ENCODE assay signal across 9 mouse cellular contexts in genomic region chr10:74937003-74937790, GRCm38 (mm10). TPM values are rescaled to one million over a fixed set of nuclear protein-coding genes. Genes with fewer than 3 reads are reported as not detected.
DNase-seq lines count a peak whose midpoint lies in the region; ATAC-seq and TF ChIP-seq lines count a peak whose summit lies in the region.
"Had no signal": no experiment of that assay in that cellular context is flagged by ENCODE, and none has a peak within 500 bp of the region (broad histone marks: within the 10 kb centered on the region; RNA-seq: fewer than 3 reads in every experiment).

No protein-coding gene starts in this region.

- H3K27me3 ChIP-seq in heart, adult 2 months (ENCODE audit: control insufficient read depth, insufficient read depth, low read length) = no peaks in the 10 kb centered on the region; the same call in 1 of the 2 replicates
- no peaks in the 10 kb centered on the region for H3K27me3 ChIP-seq in CH12.LX (replicated peaks)
- no peaks in the 10 kb centered on the region for H3K27me3 ChIP-seq in intestine, postnatal 0 days (replicated peaks; ENCODE audit: control insufficient read depth, insufficient read depth, low read length)
- H3K27me3 ChIP-seq: limb, embryonic 15.5 days had no signal

- H3K4me1 ChIP-seq in heart, adult 2 months (ENCODE audit: control insufficient read depth, insufficient read depth, low read length) = no peaks in the 10 kb centered on the region
- H3K4me1 ChIP-seq in CH12.LX (ENCODE audit: control insufficient read depth in 1 of 2, insufficient read depth in 2 of 2) = peaks cover 10 to 39% of the 10 kb centered on the region in 2 experiments
- no peaks in the 10 kb centered on the region for H3K4me1 ChIP-seq in intestine, postnatal 0 days (replicated peaks; ENCODE audit: control insufficient read depth, insufficient read depth, low read length)
- H3K4me1 ChIP-seq: limb, embryonic 15.5 days had no signal

- 0 out of 2 replicates have a peak, but pooled peaks have one; percentile 34 for ATAC-seq in intestine, postnatal 0 days
- peak; percentile 52 for ATAC-seq in megakaryocyte, adult 5-6 weeks (ENCODE audit: poor library complexity, severe bottlenecking)

- in situ Hi-C loops in CH12.LX (cut with MboI; ENCODE audit: low pct_ligation_motif_present, low pct_unique_long_range_greater_than_20kb, low sequenced_read_pairs) = loop anchor here (5.0 kb wide), 1 partner anchor 85 kb away; no protein-coding TSS in a partner anchor

- dilution Hi-C loops in CH12.LX (cut with MboI; ENCODE audit: extremely low pct_ligation_motif_present, extremely low pct_unique_long_range_greater_than_20kb, low sequenced_read_pairs) = no loop called here

- intact Hi-C loops in heart, adult 2 months (cut with DNase I) = loop anchor here (2.0 kb wide), 1 partner anchor 84 kb away; no protein-coding TSS in a partner anchor
- intact Hi-C loops in gastrocnemius, postnatal 36 days (cut with DNase I) = loop anchor here (2.0 to 5.0 kb wide), 2 partner anchors 84 to 215 kb away; no protein-coding TSS in a partner anchor

- no peaks in the 10 kb centered on the region for H3K79me2 ChIP-seq in heart, adult 2 months (replicated peaks; ENCODE audit: control insufficient read depth, insufficient read depth, low read length)
- H3K79me2 ChIP-seq in CH12.LX (replicated peaks; ENCODE audit: control insufficient read depth, extremely low read depth, insufficient read depth, poor library complexity, severe bottlenecking) = no peaks in the 10 kb centered on the region

- no peak for TF ChIP-seq EP300 in heart, adult 2 months (IDR thresholded peaks at IDR 0.05; ENCODE audit: insufficient read depth, low read depth, low read length)
- TF ChIP-seq EP300 in CH12.LX (IDR thresholded peaks at IDR 0.05; ENCODE audit: low read length) = no peak

- H3K4me3 ChIP-seq in heart, adult 2 months = no peak overlapping the region
- H3K4me3 ChIP-seq in CH12.LX (replicated peaks in 1 of 3; ENCODE audit: low read depth in 2 of 3, low read length in 2 of 3, poor library complexity in 1 of 3) = no peak overlapping the region
- H3K4me3 ChIP-seq in intestine, postnatal 0 days (ENCODE audit: low read depth, low read length) = no peak overlapping the region
- H3K4me3 ChIP-seq: limb, embryonic 15.5 days had no signal

- TF ChIP-seq CTCF in heart, adult 2 months (IDR thresholded peaks at IDR 0.05) = peak; percentile 65
- peak; percentile 69 to 92 for TF ChIP-seq CTCF in CH12.LX (conservative IDR thresholded peaks at IDR 0.05 in 1 of 2, IDR thresholded peaks at IDR 0.05 in 1 of 2; ENCODE audit: low read depth in 2 of 2, low read length in 2 of 2)
- TF ChIP-seq CTCF in intestine, postnatal 0 days (IDR thresholded peaks at IDR 0.05; ENCODE audit: low read depth) = peak; percentile 89

- 73% methylated on average over 10 of the region's 10 CpGs for WGBS in heart, adult 2 months
- 82% methylated on average over 10 of the region's 10 CpGs for WGBS in intestine, postnatal 0 days

- peak; percentile 89 for TF ChIP-seq RAD21 in CH12.LX (IDR thresholded peaks at IDR 0.05; ENCODE audit: low read depth, low read length)

- no peak overlapping the region for H3K27ac ChIP-seq in heart, adult 2 months
- no peak overlapping the region for H3K27ac ChIP-seq in CH12.LX (ENCODE audit: insufficient read depth, low read depth)
- H3K27ac ChIP-seq in intestine, postnatal 0 days (ENCODE audit: low read depth, low read length) = no peak overlapping the region
- H3K27ac ChIP-seq: limb, embryonic 15.5 days had no signal

- no peak overlapping the region for H3K4me2 ChIP-seq in CH12.LX (ENCODE audit: insufficient read depth, low read depth, poor library complexity, severe bottlenecking)
- H3K4me2 ChIP-seq in intestine, postnatal 0 days (replicated peaks; ENCODE audit: low read depth) = no peak overlapping the region
- H3K4me2 ChIP-seq: limb, embryonic 15.5 days had no signal

- no peaks in the 10 kb centered on the region for H3K9me3 ChIP-seq in CH12.LX (replicated peaks; ENCODE audit: low read length)
- no peaks in the 10 kb centered on the region for H3K9me3 ChIP-seq in intestine, postnatal 0 days (ENCODE audit: control insufficient read depth)
- H3K9me3 ChIP-seq: limb, embryonic 15.5 days had no signal

- TF ChIP-seq POLR2A in heart, adult 2 months (IDR thresholded peaks at IDR 0.05; ENCODE audit: insufficient read depth, low read depth, low read length) = no peak
- no peak for TF ChIP-seq POLR2A in CH12.LX (IDR thresholded peaks at IDR 0.05; ENCODE audit: low read depth, low read length)

- peak in 1 of 2 experiments; percentile 14 for DNase-seq in heart, adult 2 months
- no peak for DNase-seq in heart, adult 9 months (ENCODE audit: low spot score in 2 of 2)
- peak; percentile 63 for DNase-seq in CH12.LX (ENCODE audit: extremely low read depth)
- peak; percentile 71 for DNase-seq in embryo, embryonic 10.5 days (ENCODE audit: low spot score)
- DNase-seq in gastrocnemius, postnatal 36 days = no peak
- DNase-seq in frontal cortex, postnatal 25 days (ENCODE audit: low spot score in 2 of 2) = no peak

- no peak overlapping the region for H3K9ac ChIP-seq in heart, adult 2 months (ENCODE audit: low read depth, low read length)
- no peak overlapping the region for H3K9ac ChIP-seq in CH12.LX (ENCODE audit: insufficient read depth, low read depth)
- H3K9ac ChIP-seq in intestine, postnatal 0 days (ENCODE audit: low read depth, low read length) = no peak overlapping the region
- H3K9ac ChIP-seq: limb, embryonic 15.5 days had no signal

- no peaks in the 10 kb centered on the region for H3K36me3 ChIP-seq in heart, adult 2 months (ENCODE audit: control insufficient read depth, insufficient read depth, low read length)
- H3K36me3 ChIP-seq in CH12.LX (replicated peaks in 1 of 2; ENCODE audit: control insufficient read depth in 1 of 2, insufficient read depth in 1 of 2, low read length in 1 of 2) = no peaks in the 10 kb centered on the region
- H3K36me3 ChIP-seq in intestine, postnatal 0 days (ENCODE audit: control insufficient read depth, insufficient read depth) = no peaks in the 10 kb centered on the region
- H3K36me3 ChIP-seq: limb, embryonic 15.5 days had no signal

TF ChIP-seq in CH12.LX, 34 proteins besides CTCF, POLR2A, EP300 and RAD21:
- TF ChIP-seq MXI1 (IDR thresholded peaks at IDR 0.05; ENCODE audit: low read depth, low read length) (peak; percentile 67; the same call in 1 of the 2 replicates), ZC3H11A (IDR thresholded peaks at IDR 0.05; ENCODE audit: low read depth, low read length) (peak; percentile 68), ZMIZ1 (IDR thresholded peaks at IDR 0.05; ENCODE audit: low read depth, low read length) (no peak), TBP (conservative IDR thresholded peaks at IDR 0.05; ENCODE audit: low read depth, low read length) (no peak), UBTF (IDR thresholded peaks at IDR 0.05; ENCODE audit: low read depth, low read length) (no peak), MYC (IDR thresholded peaks at IDR 0.05; ENCODE audit: low read depth, low read length) (peak; percentile 98), SMC3 (IDR thresholded peaks at IDR 0.05; ENCODE audit: low read depth, low read length) (peak; percentile 96), MAX (IDR thresholded peaks at IDR 0.05; ENCODE audit: low read length) (peak; percentile 94)
TF ChIP-seq in CH12.LX: peak in this region for 5.

RNA-seq across cellular contexts. Expression of gene Gnaz, which starts 29.8 kb away (rescaled TPM):
- total RNA-seq in heart, adult 2 months (2021) = 1 to 10 TPM; 1.0 to 1.3 TPM
- polyA plus RNA-seq in heart, adult 2 months (2012; rRNA removed) = 0.61 and 0.80 TPM in 2 replicates
- 36.9 and 49.9 TPM in 2 replicates for total RNA-seq in CH12.LX (2012; rRNA removed)
- total RNA-seq in CH12.LX (2014; rRNA removed) = 4.3 and 5.5 TPM in 2 replicates
- polyA plus RNA-seq in CH12.LX (2012; ENCODE audit: insufficient read length, low read depth) = 2.7 TPM in 2 replicates
- polyA plus RNA-seq in intestine, postnatal 0 days (2015; fragmentation: Nextera tagmentation; extraction: Ambion mirVana) = 1.7 and 2.4 TPM in 2 replicates
- total RNA-seq in megakaryocyte, adult 5-6 weeks (2015) = 0.11 TPM in 1 of 2 replicates, not detected in the other
- 0.18 TPM in 1 of 2 replicates, not detected in the other for total RNA-seq in megakaryocyte, adult 5-6 weeks (2017)
- total RNA-seq in gastrocnemius, postnatal 36 days (2021) = under 1 TPM; 0.23 to 0.32 TPM

Comparison
In these comparisons a context has a peak if more than half of its experiments do, and no peak if none do; other contexts are left out.
1. DNase-seq: peak in CH12.LX (single experiment) and embryo, embryonic 10.5 days (single experiment); none in heart, adult 9 months (0 of 2), gastrocnemius, postnatal 36 days (0 of 2) and frontal cortex, postnatal 25 days (0 of 2).
2. Peak in every context shown above with its lines, with median percentiles within 50 percentile points of each other: CTCF ChIP-seq.